Mouse (Mus musculus): Measurements from ENCODE around the gene Plekhs1. TPM values are rescaled to one million over a fixed set of nuclear protein-coding genes. Genes with fewer than 3 reads are reported as not detected.

Gene Plekhs1
- polyA plus RNA-seq, 1 experiment from 2014 or later = 0.09 TPM

DNA sequence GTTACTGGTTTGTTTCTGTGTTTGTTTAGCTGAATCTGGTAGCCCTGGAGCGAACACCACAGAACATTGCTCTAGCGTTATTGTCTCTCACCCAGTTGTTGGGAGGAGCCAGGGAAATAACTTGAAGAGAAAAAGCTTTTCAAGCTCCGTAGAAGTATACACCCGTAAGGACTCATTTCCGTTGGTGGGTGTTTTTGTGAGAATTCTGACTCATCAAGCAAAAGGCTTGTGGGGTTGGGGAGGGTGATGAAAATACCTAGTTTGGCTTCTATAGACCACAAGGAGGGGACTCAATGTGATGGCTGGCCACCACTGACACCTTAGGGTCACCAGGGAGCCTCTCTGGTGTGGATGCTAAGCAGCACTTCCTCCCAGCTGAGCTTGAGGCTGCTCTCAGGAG lies 10.5 kb upstream of the Plekhs1 start:
- Histone ChIP-seq H3K4me3 (ENCODE audit: low read depth, low read length) (no peak overlapping the region), H3K4me1 (ENCODE audit: control insufficient read depth, insufficient read depth, low read length) (no peaks in the 10 kb centered on the region), H3K27me3 (ENCODE audit: control insufficient read depth, insufficient read depth, low read length) (no peaks in the 10 kb centered on the region), H3K36me3 (ENCODE audit: control insufficient read depth, insufficient read depth, low read length) (no peaks in the 10 kb centered on the region), H3K9me3 (ENCODE audit: control insufficient read depth, low read length) (no peaks in the 10 kb centered on the region), H3K27ac (ENCODE audit: low read depth, low read length) (no peak overlapping the region), H3K4me2 (ENCODE audit: low read depth) (no peak overlapping the region), H3K9ac (ENCODE audit: low read length) (no peak overlapping the region)
- ATAC-seq (ENCODE audit: insufficient read depth, low FRiP score, low TSS enrichment) (no peak), DNase-seq (ENCODE audit: low spot score) (no peak)
- WGBS = 81% methylated on average over 5 of the region's 5 CpGs

DNA sequence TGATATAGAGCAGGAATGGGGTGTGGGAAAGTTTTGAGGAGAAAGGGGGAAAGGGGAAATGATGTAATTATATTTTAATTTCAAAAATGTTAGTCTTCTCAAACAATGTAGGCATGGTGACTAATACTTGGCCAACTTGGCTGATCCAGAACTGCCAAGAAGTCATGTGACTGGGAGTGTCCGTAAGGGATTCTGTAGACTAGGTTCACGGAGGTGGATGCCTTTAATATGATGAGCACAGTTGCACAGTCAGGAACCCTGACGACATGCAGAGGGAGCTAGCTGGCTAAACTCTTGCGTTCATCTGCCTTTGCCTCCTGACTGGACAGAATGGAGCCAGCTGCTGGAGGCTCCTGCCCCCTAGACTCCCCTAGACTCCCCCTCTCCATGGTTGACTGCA lies 9.6 kb upstream of the Plekhs1 start:
- no peak overlapping the region for H3K9ac ChIP-seq (ENCODE audit: low read length)
- no peaks in the 10 kb centered on the region for H3K4me1 ChIP-seq (ENCODE audit: control insufficient read depth, insufficient read depth, low read length)
- DNase-seq (ENCODE audit: low spot score) (no peak), ATAC-seq (ENCODE audit: insufficient read depth, low FRiP score, low TSS enrichment) (no peak)
- WGBS = 88% methylated on average over 4 of the region's 4 CpGs
- no peak overlapping the region for H3K27ac ChIP-seq (ENCODE audit: low read depth, low read length)
- no peaks in the 10 kb centered on the region for H3K36me3 ChIP-seq (ENCODE audit: control insufficient read depth, insufficient read depth, low read length)
- no peak overlapping the region for H3K4me2 ChIP-seq (ENCODE audit: low read depth)
- no peaks in the 10 kb centered on the region for H3K9me3 ChIP-seq (ENCODE audit: control insufficient read depth, low read length)
- H3K4me3 ChIP-seq (ENCODE audit: low read depth, low read length) = no peak overlapping the region
- H3K27me3 ChIP-seq (ENCODE audit: control insufficient read depth, insufficient read depth, low read length) = no peaks in the 10 kb centered on the region

- Histone ChIP-seq H3K9ac (ENCODE audit: low read length) (no peak overlapping the region), H3K4me3 (ENCODE audit: low read depth, low read length) (no peak overlapping the region), H3K27ac (ENCODE audit: low read depth, low read length) (no peak overlapping the region), H3K4me2 (ENCODE audit: low read depth) (no peak overlapping the region), H3K27me3 (ENCODE audit: control insufficient read depth, insufficient read depth, low read length) (no peaks in the 10 kb centered on the region), H3K9me3 (ENCODE audit: control insufficient read depth, low read length) (no peaks in the 10 kb centered on the region), H3K4me1 (ENCODE audit: control insufficient read depth, insufficient read depth, low read length) (no peaks in the 10 kb centered on the region), H3K36me3 (ENCODE audit: control insufficient read depth, insufficient read depth, low read length) (no peaks in the 10 kb centered on the region)
- 88% methylated on average over 2 of the region's 2 CpGs for WGBS
- ATAC-seq (ENCODE audit: insufficient read depth, low FRiP score, low TSS enrichment) (no peak), DNase-seq (ENCODE audit: low spot score) (no peak)
These were observed 9.0 kb upstream of the Plekhs1 start for GRCm38 (mm10) chr19:56452421-56452820.

DNA sequence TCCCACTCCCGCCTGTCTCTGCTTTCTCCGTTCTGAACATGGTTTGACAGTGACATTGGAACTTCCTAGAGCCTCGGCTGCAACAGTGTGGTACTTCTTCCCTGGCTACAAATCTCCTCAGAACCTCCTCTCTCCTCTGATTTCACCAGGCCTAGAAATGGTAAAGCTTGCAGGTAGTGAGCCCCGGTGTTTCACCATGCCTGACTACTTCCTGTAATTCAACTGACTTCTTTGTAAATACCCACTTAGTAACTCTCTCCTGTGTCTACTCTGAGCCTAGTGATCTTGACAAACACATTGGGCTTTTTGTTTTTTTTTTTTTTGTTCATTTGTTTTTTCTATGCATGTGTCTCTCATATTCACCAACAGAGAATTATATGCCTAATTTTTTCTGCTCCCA lies 6.6 kb upstream of the Plekhs1 start:
- Histone ChIP-seq H3K9ac (ENCODE audit: low read length) (no peak overlapping the region), H3K36me3 (ENCODE audit: control insufficient read depth, insufficient read depth, low read length) (no peaks in the 10 kb centered on the region), H3K4me3 (ENCODE audit: low read depth, low read length) (no peak overlapping the region), H3K9me3 (ENCODE audit: control insufficient read depth, low read length) (no peaks in the 10 kb centered on the region), H3K27ac (ENCODE audit: low read depth, low read length) (no peak overlapping the region), H3K4me1 (ENCODE audit: control insufficient read depth, insufficient read depth, low read length) (no peaks in the 10 kb centered on the region), H3K4me2 (ENCODE audit: low read depth) (no peak overlapping the region), H3K27me3 (ENCODE audit: control insufficient read depth, insufficient read depth, low read length) (no peaks in the 10 kb centered on the region)
- DNase-seq (ENCODE audit: low spot score) (no peak), ATAC-seq (ENCODE audit: insufficient read depth, low FRiP score, low TSS enrichment) (no peak)
- 92% methylated on average over 4 of the region's 4 CpGs for WGBS

DNA sequence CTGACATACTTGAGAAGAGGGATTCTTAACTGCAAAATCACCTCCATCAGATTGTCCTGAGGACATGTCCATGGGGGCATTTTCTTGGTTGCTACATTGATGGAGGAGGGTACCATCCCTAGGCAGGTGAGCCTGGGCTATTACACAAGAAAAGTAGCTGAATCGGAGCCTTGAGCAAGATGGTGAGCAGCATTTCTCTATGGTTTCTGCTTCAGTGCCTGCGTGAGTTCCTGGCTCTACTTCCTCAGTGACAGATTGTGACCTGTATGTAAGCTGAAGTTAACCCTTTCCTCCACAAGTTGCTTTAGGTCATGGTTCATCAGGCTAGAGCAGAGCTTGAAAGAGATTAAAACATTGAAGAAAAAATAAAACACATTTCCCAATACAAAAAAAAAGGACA lies 6.1 kb upstream of the Plekhs1 start:
- no peaks in the 10 kb centered on the region for H3K27me3 ChIP-seq (ENCODE audit: control insufficient read depth, insufficient read depth, low read length)
- H3K9ac ChIP-seq (ENCODE audit: low read length) = no peak overlapping the region
- H3K27ac ChIP-seq (ENCODE audit: low read depth, low read length) = no peak overlapping the region
- no peak for DNase-seq (ENCODE audit: low spot score)
- H3K36me3 ChIP-seq (ENCODE audit: control insufficient read depth, insufficient read depth, low read length) = no peaks in the 10 kb centered on the region
- no peak overlapping the region for H3K4me2 ChIP-seq (ENCODE audit: low read depth)
- 60% methylated on average over 2 of the region's 2 CpGs for WGBS
- H3K4me1 ChIP-seq (ENCODE audit: control insufficient read depth, insufficient read depth, low read length) = no peaks in the 10 kb centered on the region
- no peaks in the 10 kb centered on the region for H3K9me3 ChIP-seq (ENCODE audit: control insufficient read depth, low read length)
- no peak overlapping the region for H3K4me3 ChIP-seq (ENCODE audit: low read depth, low read length)
- no peak for ATAC-seq (ENCODE audit: insufficient read depth, low FRiP score, low TSS enrichment)

- no peak overlapping the region for H3K27ac ChIP-seq (ENCODE audit: low read depth, low read length)
- H3K27me3 ChIP-seq (ENCODE audit: control insufficient read depth, insufficient read depth, low read length) = no peaks in the 10 kb centered on the region
- ATAC-seq (ENCODE audit: insufficient read depth, low FRiP score, low TSS enrichment) = no peak
- H3K9me3 ChIP-seq (ENCODE audit: control insufficient read depth, low read length) = no peaks in the 10 kb centered on the region
- no peaks in the 10 kb centered on the region for H3K36me3 ChIP-seq (ENCODE audit: control insufficient read depth, insufficient read depth, low read length)
- H3K9ac ChIP-seq (ENCODE audit: low read length) = no peak overlapping the region
- no peak for DNase-seq (ENCODE audit: low spot score)
- 82% methylated on average over 4 of the region's 4 CpGs for WGBS
- no peak overlapping the region for H3K4me3 ChIP-seq (ENCODE audit: low read depth, low read length)
- no peaks in the 10 kb centered on the region for H3K4me1 ChIP-seq (ENCODE audit: control insufficient read depth, insufficient read depth, low read length)
- no peak overlapping the region for H3K4me2 ChIP-seq (ENCODE audit: low read depth)
These were observed 3.9 kb upstream of the Plekhs1 start for GRCm38 (mm10) chr19:56457569-56457968.

DNA sequence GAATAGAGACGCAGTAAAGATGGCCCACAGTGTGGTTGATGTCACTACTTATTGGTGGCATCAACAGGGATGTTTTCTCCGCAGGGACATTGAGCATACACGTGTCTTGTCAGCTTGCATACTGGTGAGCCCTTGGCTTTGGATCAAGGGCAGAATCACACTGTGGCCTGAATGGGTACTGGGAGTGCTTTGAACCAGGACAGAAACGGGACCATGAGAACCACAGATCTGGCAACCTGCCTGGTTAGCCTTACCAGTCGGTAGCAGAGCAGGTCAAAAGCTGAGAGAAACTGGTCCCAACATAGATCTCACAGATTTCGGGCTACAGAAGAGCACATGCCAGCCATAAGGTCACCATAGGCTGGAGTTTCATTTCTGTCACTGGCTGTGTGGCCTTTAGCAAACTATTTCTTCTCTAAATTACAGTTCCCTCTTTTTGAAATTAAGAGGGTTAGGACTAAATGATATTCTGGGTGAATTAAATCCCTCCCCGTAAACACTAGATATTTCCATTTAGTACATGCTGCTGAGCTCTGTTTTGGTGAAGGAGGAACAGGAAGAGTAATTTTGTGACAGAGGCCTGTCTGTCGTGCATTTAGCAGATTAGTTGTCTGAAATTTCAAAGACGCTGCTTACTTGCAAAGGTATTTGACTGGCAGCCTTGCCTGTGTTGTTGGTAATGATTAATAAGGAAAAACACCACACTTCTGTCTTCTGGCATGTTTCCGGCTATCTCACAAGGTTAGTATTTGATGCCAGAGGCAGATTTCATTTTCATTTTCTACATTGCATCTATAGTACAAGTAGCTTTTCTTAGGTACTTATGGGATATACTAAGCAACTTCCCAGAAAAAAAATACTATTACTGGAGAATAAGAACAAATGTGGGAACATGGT lies 2.0 kb upstream of the Plekhs1 start:
- DNase-seq (ENCODE audit: low spot score) (no peak), ATAC-seq (ENCODE audit: insufficient read depth, low FRiP score, low TSS enrichment) (no peak)
- H3K9me3 ChIP-seq (ENCODE audit: control insufficient read depth, low read length) = no peaks in the 10 kb centered on the region
- H3K4me3 ChIP-seq (ENCODE audit: low read depth, low read length) = no peak overlapping the region
- WGBS = 91% methylated on average over 10 of the region's 10 CpGs
- no peaks in the 10 kb centered on the region for H3K27me3 ChIP-seq (ENCODE audit: control insufficient read depth, insufficient read depth, low read length)
- H3K27ac ChIP-seq (ENCODE audit: low read depth, low read length) = no peak overlapping the region
- H3K9ac ChIP-seq (ENCODE audit: low read length) = no peak overlapping the region
- no peaks in the 10 kb centered on the region for H3K4me1 ChIP-seq (ENCODE audit: control insufficient read depth, insufficient read depth, low read length)
- H3K36me3 ChIP-seq (ENCODE audit: control insufficient read depth, insufficient read depth, low read length) = no peaks in the 10 kb centered on the region
- H3K4me2 ChIP-seq (ENCODE audit: low read depth) = no peak overlapping the region

GRCm38 (mm10) chr19:56460241-56460640 lies 1.2 kb upstream of the Plekhs1 start:
- no peak for DNase-seq (ENCODE audit: low spot score)
- no peaks in the 10 kb centered on the region for H3K9me3 ChIP-seq (ENCODE audit: control insufficient read depth, low read length)
- no peaks in the 10 kb centered on the region for H3K36me3 ChIP-seq (ENCODE audit: control insufficient read depth, insufficient read depth, low read length)
- no peak overlapping the region for H3K9ac ChIP-seq (ENCODE audit: low read length)
- WGBS = 82% methylated on average over 2 of the region's 2 CpGs
- no peak overlapping the region for H3K4me3 ChIP-seq (ENCODE audit: low read depth, low read length)
- no peak overlapping the region for H3K27ac ChIP-seq (ENCODE audit: low read depth, low read length)
- no peak overlapping the region for H3K4me2 ChIP-seq (ENCODE audit: low read depth)
- no peaks in the 10 kb centered on the region for H3K27me3 ChIP-seq (ENCODE audit: control insufficient read depth, insufficient read depth, low read length)
- ATAC-seq (ENCODE audit: insufficient read depth, low FRiP score, low TSS enrichment) = no peak
- H3K4me1 ChIP-seq (ENCODE audit: control insufficient read depth, insufficient read depth, low read length) = no peaks in the 10 kb centered on the region

GRCm38 (mm10) chr19:56462786-56463185 lies 1.3 kb downstream of the Plekhs1 start:
- Histone ChIP-seq H3K4me2 (ENCODE audit: low read depth) (no peak overlapping the region), H3K9me3 (ENCODE audit: control insufficient read depth, low read length) (no peaks in the 10 kb centered on the region), H3K27ac (ENCODE audit: low read depth, low read length) (no peak overlapping the region), H3K4me1 (ENCODE audit: control insufficient read depth, insufficient read depth, low read length) (no peaks in the 10 kb centered on the region), H3K27me3 (ENCODE audit: control insufficient read depth, insufficient read depth, low read length) (no peaks in the 10 kb centered on the region), H3K9ac (ENCODE audit: low read length) (no peak overlapping the region), H3K4me3 (ENCODE audit: low read depth, low read length) (no peak overlapping the region), H3K36me3 (ENCODE audit: control insufficient read depth, insufficient read depth, low read length) (no peaks in the 10 kb centered on the region)
- 55% methylated on average over 4 of the region's 4 CpGs for WGBS
- DNase-seq (ENCODE audit: low spot score) (no peak), ATAC-seq (ENCODE audit: insufficient read depth, low FRiP score, low TSS enrichment) (no peak)

Measured in neural tube, embryonic 11.5 days (tissue).